Comparison of ENCODE assay signal across 17 mouse cellular contexts in genomic region chr2:167078486-167078885, GRCm38 (mm10). TPM values are rescaled to one million over a fixed set of nuclear protein-coding genes. Genes with fewer than 3 reads are reported as not detected.
A peak's percentile ranks its signal among the peaks of the same experiment; 100 is the strongest.
DNase-seq lines count a peak whose midpoint lies in the region; ATAC-seq and TF ChIP-seq lines count a peak whose summit lies in the region.
"Had no signal": no experiment of that assay in that cellular context is flagged by ENCODE, and none has a peak within 500 bp of the region (broad histone marks: within the 10 kb centered on the region; RNA-seq: fewer than 3 reads in every experiment).

No protein-coding gene starts in this region.

- WGBS in cerebellum, adult 2 months = 52% methylated on average over 7 of the region's 7 CpGs
- 37% methylated on average over 7 of the region's 7 CpGs for WGBS in embryonic facial prominence, embryonic 15.5 days
- WGBS in stomach, postnatal 0 days = 27% methylated on average over 7 of the region's 7 CpGs
- WGBS in lung, adult 2 months = 42% methylated on average over 7 of the region's 7 CpGs

- no peaks in the 10 kb centered on the region for H3K9me3 ChIP-seq in embryonic facial prominence, embryonic 15.5 days (replicated peaks)
- no peaks in the 10 kb centered on the region for H3K9me3 ChIP-seq in stomach, postnatal 0 days (ENCODE audit: control insufficient read depth, low read length)
- H3K9me3 ChIP-seq: limb, embryonic 10.5 days; liver, embryonic 12.5 days; neural tube, embryonic 13.5 days had no signal

- H3K9ac ChIP-seq in embryonic facial prominence, embryonic 15.5 days = no peak overlapping the region
- H3K9ac ChIP-seq in stomach, postnatal 0 days (ENCODE audit: low read length) = no peak overlapping the region
- H3K9ac ChIP-seq: liver, embryonic 12.5 days had no signal

- no peak for TF ChIP-seq POLR2A in cerebellum, adult 2 months (IDR thresholded peaks at IDR 0.05; ENCODE audit: borderline replicate concordance, insufficient read depth, low read length)
- no peak for TF ChIP-seq POLR2A in lung, adult 2 months (IDR thresholded peaks at IDR 0.05; ENCODE audit: borderline replicate concordance, extremely low read depth, low read depth, low read length)

- H3K4me2 ChIP-seq in embryonic facial prominence, embryonic 15.5 days (replicated peaks) = peak overlapping the region; percentile 30
- no peak overlapping the region for H3K4me2 ChIP-seq in stomach, postnatal 0 days (replicated peaks; ENCODE audit: low read depth)
- H3K4me2 ChIP-seq: heart, embryonic 11.5 days; liver, embryonic 12.5 days; neural tube, embryonic 13.5 days had no signal

- H3K36me3 ChIP-seq in embryonic facial prominence, embryonic 15.5 days = no peaks in the 10 kb centered on the region
- H3K36me3 ChIP-seq in stomach, postnatal 0 days (ENCODE audit: control insufficient read depth, insufficient read depth, low read length) = no peaks in the 10 kb centered on the region
- H3K36me3 ChIP-seq: limb, embryonic 10.5 days; liver, embryonic 12.5 days; neural tube, embryonic 13.5 days had no signal

- no peaks in the 10 kb centered on the region for H3K27me3 ChIP-seq in cerebellum, adult 2 months (ENCODE audit: control insufficient read depth, insufficient read depth, low read length)
- no peaks in the 10 kb centered on the region for H3K27me3 ChIP-seq in embryonic facial prominence, embryonic 15.5 days
- H3K27me3 ChIP-seq in stomach, postnatal 0 days (ENCODE audit: control insufficient read depth, insufficient read depth, low read length) = no peaks in the 10 kb centered on the region
- H3K27me3 ChIP-seq: neural tube, embryonic 13.5 days had no signal

- H3K27ac ChIP-seq in cerebellum, adult 2 months (ENCODE audit: insufficient read depth, low read length) = peak overlapping the region; percentile 92
- peak overlapping the region; percentile 97 for H3K27ac ChIP-seq in left cerebral cortex, adult 2 months
- H3K27ac ChIP-seq in embryonic facial prominence, embryonic 15.5 days (replicated peaks) = peak overlapping the region; percentile 80
- H3K27ac ChIP-seq in stomach, postnatal 0 days (replicated peaks) = no peak overlapping the region
- H3K27ac ChIP-seq: limb, embryonic 10.5 days; liver, embryonic 12.5 days; neural tube, embryonic 13.5 days had no signal

- H3K4me1 ChIP-seq in cerebellum, adult 2 months (ENCODE audit: control insufficient read depth, insufficient read depth, low read length) = peaks cover 29% of the 10 kb centered on the region
- H3K4me1 ChIP-seq in embryonic facial prominence, embryonic 15.5 days = peaks cover 40% of the 10 kb centered on the region
- no peaks in the 10 kb centered on the region; the same call in 1 of the 2 replicates for H3K4me1 ChIP-seq in stomach, postnatal 0 days (replicated peaks; ENCODE audit: control insufficient read depth, insufficient read depth)
- 0 out of 2 replicates have a peak, but pooled peaks cover 4% of the 10 kb centered on the region for H3K4me1 ChIP-seq in lung, adult 2 months (ENCODE audit: control insufficient read depth, insufficient read depth, low read length)

- DNase-seq in cerebellum, adult 2 months = no peak
- no peak for DNase-seq in cerebellum, postnatal 25 days
- no peak for DNase-seq in left cerebral cortex, adult 2 months (ENCODE audit: extremely low spot score in 1 of 2, low spot score in 2 of 2)
- no peak for DNase-seq in left cerebral cortex, adult 9 months (ENCODE audit: low spot score in 2 of 2)
- no peak for DNase-seq in stomach, postnatal 0 days (ENCODE audit: low spot score)
- no peak for DNase-seq in lung, adult 2 months
- DNase-seq in cerebellum, adult 9-11 months = no peak
- DNase-seq: adrenal gland, adult 8-10 months; cerebellum, postnatal 14 days; kidney, postnatal 14 days had no signal

- intact Hi-C loops in left cerebral cortex, adult 2 months (cut with DNase I) = loop anchor here (2.0 kb wide), 1 partner anchor 72 kb away; no protein-coding TSS in a partner anchor

- TF ChIP-seq CTCF in cerebellum, adult 2 months (IDR thresholded peaks at IDR 0.05; ENCODE audit: borderline replicate concordance, insufficient read depth, low read depth, low read length) = no peak
- no peak for TF ChIP-seq CTCF in left cerebral cortex, adult 2 months (IDR thresholded peaks at IDR 0.05)
- no peak for TF ChIP-seq CTCF in stomach, postnatal 0 days (IDR thresholded peaks at IDR 0.05; ENCODE audit: low read depth)
- TF ChIP-seq CTCF in lung, adult 2 months (IDR thresholded peaks at IDR 0.05; ENCODE audit: insufficient read depth, low read length) = no peak

- no peak for TF ChIP-seq EP300 in stomach, postnatal 0 days (optimal IDR thresholded peaks at IDR 0.05)

- no peak for ATAC-seq in embryonic facial prominence, embryonic 15.5 days (ENCODE audit: insufficient number of reproducible peaks, low FRiP score, low TSS enrichment, low read depth)
- peak; percentile 37; the same call in 1 of the 2 replicates for ATAC-seq in stomach, postnatal 0 days (ENCODE audit: low FRiP score, low TSS enrichment)
- ATAC-seq: liver, embryonic 12.5 days; midbrain, embryonic 16.5 days had no signal

- H3K4me3 ChIP-seq in cerebellum, adult 2 months (replicated peaks; ENCODE audit: insufficient read depth, low read depth, low read length) = no peak overlapping the region
- H3K4me3 ChIP-seq in left cerebral cortex, adult 2 months = no peak overlapping the region
- no peak overlapping the region for H3K4me3 ChIP-seq in embryonic facial prominence, embryonic 15.5 days (replicated peaks)
- no peak overlapping the region for H3K4me3 ChIP-seq in stomach, postnatal 0 days (ENCODE audit: low read depth, low read length)
- no peak overlapping the region for H3K4me3 ChIP-seq in lung, adult 2 months (replicated peaks; ENCODE audit: extremely low read depth, low read depth, low read length)
- H3K4me3 ChIP-seq: erythroblast, embryonic 14.5 days; limb, embryonic 10.5 days; liver, embryonic 12.5 days; neural tube, embryonic 13.5 days had no signal

RNA-seq across cellular contexts. Expression of gene Znfx1, which starts 15.7 kb away (rescaled TPM):
- 25.4 and 25.9 TPM in 2 replicates for polyA plus RNA-seq in cerebellum, adult 2 months (2012; rRNA removed)
- 10 to 100 TPM; 76.7 to 80.7 TPM for total RNA-seq in left cerebral cortex, adult 2 months (2021)
- polyA plus RNA-seq in embryonic facial prominence, embryonic 15.5 days (2015; fragmentation: Nextera tagmentation; extraction: Ambion mirVana) = 8.8 and 9.5 TPM in 2 replicates
- 4.2 and 4.3 TPM in 2 replicates for polyA plus RNA-seq in stomach, postnatal 0 days (2015; fragmentation: Nextera tagmentation; extraction: Ambion mirVana)
- 39.4 and 46.6 TPM in 2 replicates for polyA plus RNA-seq in lung, adult 2 months (2012; rRNA removed)
